Mouse (Mus musculus): ENCODE results near the gene Ergic2.

DNA sequence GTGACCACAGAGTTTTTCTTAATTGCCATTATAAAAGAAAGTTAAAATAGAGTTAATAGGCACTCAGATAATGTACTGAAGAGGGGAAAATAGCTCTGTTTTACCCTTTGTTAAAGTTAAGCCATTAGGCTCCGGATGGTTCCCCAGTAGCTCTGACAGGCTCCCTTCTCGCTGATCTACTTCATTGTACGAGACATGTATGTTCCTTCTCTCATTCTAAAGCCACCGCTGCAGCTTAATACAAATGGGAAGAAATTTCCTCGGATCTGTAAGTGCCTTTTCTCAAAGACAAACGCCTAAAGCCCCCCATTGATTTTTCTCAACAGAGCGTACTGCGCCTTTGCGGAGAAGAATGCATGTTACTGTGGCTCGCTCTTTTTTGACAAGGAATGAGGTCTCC is 79.9 kb downstream of the Ergic2 start:
- TF ChIP-seq CTCF (IDR thresholded peaks at IDR 0.05; ENCODE audit: extremely low read depth, insufficient read depth, low read length) (no peak), POLR2A (IDR thresholded peaks at IDR 0.05; ENCODE audit: extremely low read depth, insufficient read depth, low read length) (no peak)

Measured in cortical plate, adult 2 months (tissue).